Mouse (Mus musculus) heart, postnatal 14 days (tissue): ENCODE measurements at regions not wholly inside any gene's neighbourhood (a gene's known extent, or its start where the extent isn't known, plus 50 kb on each side); places are given as distances from the start of the nearest gene placed in this dataset.

ENCODE experiments used
- DNase-seq, 2 experiments: peaks; one replicate each; pipeline ENCODE4 v3.0.0; 2021 to 2022
- intact Hi-C: fragments of 180-260 bp; cut with DNase I; formaldehyde crosslinking; loops from one replicate; pipeline ENCODE4 v1.15.1; 2025

DNA sequence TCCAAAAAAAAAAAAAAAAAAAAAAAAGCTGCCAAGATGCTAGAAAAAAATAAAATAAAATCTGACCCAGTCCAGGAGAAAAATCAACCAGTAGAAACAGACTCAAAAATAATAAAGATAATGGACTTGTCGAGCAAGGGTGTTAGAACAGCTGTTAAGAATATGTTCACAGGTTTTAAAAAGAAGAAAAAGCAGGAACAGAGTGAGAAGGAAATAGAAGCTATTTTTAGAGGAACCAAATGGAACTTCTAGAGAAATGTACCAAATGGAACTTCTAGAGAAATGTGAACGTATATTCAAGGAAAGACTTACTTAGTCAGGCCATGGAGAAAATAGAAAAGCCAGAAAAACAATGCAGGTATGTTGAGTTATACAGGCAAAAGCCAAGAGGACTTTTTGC is 662.4 kb upstream of the Jmjd1c start:
- no peak for DNase-seq
- intact Hi-C loops = no loop called here

DNA sequence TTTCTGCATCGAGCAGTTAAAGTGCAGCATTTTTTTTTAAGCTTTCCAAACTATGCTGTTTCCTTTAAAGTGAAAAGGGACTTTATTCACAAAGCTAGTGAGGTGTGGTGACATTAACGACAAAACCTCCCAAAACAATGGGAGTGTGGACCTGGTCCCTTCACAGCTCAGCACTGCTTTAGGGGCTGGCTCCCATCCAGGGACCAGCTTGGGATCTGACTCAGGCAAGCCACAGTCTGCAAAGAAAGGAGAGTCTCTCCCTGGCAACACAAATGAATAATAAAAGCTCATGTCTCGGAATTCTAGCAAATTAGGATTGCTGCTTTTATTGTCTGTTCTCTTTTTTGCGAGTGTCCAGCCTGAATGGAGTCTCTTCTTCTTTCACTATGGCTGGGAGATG is 625.2 kb upstream of the Jmjd1c start:
- intact Hi-C loops = no loop called here
- peak in 1 of 2 experiments; percentile 2 for DNase-seq

DNA sequence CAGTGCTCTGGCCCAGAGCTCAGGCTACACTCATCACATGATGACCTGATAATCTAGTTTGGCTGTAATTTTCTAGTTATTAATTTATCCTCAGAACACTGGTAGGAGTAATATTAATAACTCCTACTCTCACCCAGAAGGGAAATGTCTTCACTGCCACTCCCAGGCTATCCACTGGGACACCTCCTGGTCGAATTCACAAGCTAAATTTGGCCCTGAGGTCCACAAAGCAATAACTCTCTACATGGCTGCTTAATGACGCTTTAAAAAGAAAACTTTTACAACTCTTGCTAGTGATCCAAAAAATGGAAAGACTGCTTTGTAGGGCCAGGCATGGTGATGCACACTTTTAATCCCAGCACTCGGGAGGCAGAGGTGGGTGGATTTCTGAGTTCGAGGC is 623.9 kb upstream of the Jmjd1c start:
- no peak for DNase-seq

DNA sequence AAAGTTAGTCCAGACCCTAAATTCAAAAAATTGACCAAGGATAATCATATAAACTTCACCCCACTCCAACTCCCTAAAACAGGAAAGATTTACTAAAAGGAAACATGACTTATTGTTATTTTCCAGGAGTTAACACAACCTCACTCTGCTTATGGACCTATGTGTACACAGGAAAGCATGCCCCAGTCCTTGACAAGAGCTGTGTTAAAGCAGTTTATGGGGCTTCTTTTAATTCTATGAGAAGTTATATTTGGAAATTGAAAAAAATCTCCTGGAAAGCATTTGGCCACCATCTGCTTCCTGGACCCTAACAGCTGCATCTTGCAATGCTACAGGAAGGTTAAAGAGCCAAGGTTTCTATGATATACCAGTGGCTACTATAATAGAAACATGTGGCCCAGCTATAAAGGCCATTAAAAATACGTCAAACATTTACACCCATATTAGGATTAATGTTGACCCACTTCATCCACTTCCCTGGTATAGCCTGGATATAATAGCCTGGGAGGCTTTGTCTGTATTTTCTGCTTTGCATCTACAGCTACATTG is 620.7 kb upstream of the Jmjd1c start:
- DNase-seq = no peak
- intact Hi-C loops = no loop called here

More for the DNA sequence above, 623.9 kb upstream of the Jmjd1c start:
- intact Hi-C loops = no loop called here

DNA sequence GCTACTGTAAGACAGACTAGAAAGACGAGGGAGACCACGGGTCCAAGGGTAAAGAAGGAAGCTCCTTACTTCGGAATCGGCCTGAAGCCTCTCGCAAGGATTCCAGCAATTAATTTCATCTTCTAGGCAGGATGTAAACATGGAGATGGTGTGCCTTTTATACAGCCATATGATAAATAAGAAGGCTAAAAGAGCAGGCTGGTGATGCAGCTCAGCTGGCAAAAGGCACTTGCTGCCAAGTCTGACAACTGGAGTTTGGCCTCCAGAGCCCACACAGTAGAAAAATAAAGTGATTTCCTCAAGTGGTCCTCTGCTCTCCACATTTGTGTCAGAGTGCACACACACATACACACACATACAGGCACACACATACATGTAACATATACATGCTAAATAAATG is 605.1 kb upstream of the Jmjd1c start:
- no peak for DNase-seq
- intact Hi-C loops = no loop called here

DNA sequence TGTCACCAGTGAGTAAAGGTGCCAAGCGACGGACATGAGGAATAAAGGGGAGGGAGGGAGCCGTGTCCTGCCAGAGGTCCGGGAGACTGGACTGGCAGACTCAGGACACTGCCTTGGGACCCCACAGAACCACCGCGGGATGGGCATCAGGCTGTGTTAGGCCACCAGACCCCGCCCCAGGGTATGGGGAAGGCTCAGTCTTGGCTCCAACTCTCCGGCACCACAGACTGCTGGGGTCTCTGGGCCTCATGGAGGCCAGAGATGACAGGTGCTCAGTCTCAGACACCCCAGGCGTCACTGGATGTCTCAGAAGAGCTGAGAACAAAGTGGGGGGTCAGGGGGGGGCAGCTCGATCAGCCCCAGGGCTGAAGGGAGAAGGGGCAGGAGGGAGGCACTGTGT is 604.1 kb upstream of the Jmjd1c start:
- intact Hi-C loops = no loop called here
- no peak for DNase-seq

DNA sequence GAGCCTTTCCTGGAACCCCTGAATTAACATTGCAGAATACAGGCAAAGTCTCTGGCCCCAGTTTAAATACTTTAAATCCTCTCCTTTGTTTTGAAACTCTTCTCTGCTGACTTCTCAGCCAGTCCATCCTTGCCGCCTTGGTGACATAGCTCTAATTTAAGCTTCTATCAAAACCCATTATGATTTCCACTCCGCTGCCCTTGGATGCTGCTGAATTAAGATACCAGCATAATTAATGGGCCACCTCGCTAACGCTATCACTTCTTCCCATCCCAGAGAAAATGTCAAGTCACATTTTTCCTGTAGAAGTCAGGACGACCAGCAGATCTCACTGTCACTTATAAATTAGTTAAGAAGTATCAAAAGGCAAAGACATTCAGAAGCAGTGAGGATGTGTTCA is 556.1 kb upstream of the Jmjd1c start:
- no peak for DNase-seq
- intact Hi-C loops = no loop called here

DNA sequence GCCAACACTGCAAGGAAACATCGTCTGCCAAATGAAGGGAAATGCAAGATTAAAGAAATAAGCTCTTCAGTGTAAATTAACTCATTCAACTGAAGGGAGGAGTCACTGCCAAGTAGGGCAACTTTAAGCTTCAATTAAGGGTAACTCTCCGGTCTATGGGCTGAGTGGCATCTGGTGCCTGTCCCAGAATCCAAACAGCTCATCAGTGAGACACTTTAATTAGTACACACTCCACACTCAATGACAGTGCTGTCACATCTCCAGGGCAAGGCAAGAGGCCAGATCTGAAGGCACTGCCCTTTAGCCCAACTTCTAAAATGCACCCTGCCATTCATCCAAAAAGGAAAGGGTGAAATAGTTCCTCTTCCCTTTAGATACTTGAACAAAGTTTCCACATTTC is 549.3 kb upstream of the Jmjd1c start:
- no peak for DNase-seq
- intact Hi-C loops = no loop called here

DNA sequence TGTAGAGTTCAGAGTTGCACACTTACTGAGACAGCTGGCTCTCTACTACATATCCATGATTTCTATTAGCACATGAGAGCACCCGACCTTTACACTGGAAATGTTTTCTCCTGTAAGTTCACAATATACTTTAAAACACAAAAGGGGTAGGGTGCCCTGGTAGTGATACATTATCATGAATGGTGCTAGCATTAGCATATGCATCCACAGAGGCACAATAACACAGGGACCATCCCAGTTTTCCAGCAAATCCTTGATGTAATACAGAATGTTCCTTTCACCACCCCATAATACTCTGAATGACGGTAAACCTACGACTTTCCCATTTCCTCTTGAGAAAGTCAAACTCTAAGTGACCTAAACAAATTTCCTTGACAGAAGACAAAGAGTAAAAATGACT is 548.3 kb upstream of the Jmjd1c start:
- DNase-seq = no peak
- intact Hi-C loops = no loop called here

DNA sequence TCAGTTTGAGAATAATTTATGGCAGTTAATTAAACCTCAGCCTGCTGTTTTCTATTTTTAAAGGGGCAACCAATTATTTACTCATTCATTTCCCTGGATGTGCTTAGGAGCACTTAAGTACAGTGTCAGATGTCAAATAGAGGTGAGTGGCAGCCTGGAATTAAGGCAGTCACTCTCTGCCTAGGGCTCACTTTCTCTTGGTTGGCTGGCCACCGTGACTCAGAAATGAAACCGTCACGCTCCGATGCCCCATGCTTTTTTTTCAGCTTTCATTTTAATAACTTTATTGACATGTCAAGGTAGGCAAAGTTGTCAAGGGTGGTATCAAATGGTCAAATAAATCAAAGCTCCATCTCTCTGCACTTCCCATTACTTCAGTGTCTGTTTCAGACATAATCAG is 547.9 kb upstream of the Jmjd1c start:
- intact Hi-C loops = no loop called here
- no peak for DNase-seq

DNA sequence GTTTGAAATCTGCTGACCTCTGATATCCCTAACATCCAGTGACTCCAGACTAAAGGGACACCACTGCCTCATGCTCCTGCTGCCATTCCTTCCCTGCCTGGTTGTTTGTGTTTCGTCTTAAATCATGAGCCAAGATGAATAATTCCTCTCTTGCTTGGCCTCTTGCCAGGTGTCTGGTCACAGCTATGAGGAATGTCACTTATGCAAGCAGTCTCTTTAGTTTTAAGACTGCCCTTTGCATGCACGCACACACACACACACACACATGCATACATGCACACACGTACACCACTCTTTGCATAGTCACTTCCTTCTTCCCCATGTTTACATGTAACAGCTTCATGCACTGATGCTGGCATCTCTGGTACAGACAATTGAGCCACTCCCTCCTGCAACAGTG is 543.0 kb upstream of the Jmjd1c start:
- intact Hi-C loops = no loop called here
- DNase-seq = peak in 1 of 2 experiments; percentile 5

DNA sequence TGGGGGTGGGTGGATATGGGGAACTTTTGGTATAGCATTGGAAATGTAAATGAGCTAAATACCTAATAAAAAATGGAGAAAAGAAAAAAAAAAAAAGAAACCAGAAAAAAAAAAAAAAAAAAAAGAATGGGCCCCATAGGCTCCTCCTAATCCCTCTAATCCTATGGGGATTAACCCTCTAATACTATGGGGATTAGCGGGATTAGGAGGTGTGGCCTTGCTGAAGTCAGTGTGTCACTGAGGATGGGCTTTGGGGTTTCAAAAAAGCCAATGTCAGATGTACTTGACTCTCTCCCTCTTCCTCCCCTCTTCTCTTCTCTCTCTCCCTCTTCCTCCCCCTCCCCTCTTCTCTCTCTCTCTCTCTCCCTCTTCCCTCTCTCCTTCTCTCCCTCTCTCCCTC is 541.7 kb upstream of the Jmjd1c start:
- no peak for DNase-seq
- intact Hi-C loops = no loop called here

DNA sequence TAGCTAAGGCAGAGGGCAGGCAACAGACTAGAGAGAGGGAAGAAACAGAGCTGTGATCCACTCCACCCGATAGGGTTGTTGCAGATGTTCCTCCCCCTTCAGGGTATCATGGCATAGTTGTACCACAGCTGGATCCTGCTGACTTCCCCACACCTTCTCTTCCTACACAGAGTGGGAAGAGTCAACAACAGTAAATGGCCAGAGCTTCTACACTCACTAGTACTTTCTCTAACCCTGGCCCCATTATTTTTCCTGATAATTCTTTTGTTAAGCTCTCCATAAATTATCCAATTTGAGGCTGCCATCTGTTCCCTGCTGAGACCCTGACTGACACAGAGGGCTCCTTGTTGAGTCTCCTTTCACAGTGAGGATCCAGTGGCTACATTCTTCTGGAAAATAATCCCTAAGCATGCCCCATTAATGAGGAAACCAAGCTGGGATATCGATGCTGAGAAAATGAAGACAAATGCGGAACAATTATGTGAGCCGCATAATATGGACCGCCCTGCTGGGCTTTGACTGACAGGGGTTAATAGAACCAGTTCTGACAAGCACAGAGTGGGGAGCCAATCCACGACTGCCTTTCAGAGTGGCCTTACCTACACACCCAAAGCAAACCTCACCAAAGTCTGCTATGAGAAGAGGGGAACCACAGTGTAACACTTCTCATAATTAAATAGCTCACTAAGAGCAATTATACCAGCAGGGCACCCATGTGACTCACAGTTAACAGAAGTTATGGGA is 537.7 kb upstream of the Jmjd1c start:
- no peak for DNase-seq
- intact Hi-C loops = no loop called here

DNA sequence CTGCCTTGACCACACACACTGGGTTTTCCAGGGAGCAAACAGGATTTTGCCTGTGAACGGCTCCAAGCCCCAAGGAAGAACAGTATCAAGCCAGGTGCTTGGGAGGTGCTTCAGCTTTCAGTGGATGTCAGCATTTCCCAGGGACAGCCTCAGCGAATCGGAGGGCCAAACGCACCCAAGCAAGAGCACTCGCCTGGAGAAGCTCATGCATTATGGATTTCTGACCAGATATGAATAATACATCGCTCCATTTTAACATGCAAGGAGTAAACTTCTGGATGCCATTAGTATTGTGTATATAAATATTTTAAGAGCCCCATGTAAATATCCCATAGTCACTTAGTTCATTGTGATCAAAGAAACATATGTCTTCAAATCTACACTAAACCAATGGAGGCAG is 530.6 kb upstream of the Jmjd1c start:
- DNase-seq = no peak
- intact Hi-C loops = no loop called here

DNA sequence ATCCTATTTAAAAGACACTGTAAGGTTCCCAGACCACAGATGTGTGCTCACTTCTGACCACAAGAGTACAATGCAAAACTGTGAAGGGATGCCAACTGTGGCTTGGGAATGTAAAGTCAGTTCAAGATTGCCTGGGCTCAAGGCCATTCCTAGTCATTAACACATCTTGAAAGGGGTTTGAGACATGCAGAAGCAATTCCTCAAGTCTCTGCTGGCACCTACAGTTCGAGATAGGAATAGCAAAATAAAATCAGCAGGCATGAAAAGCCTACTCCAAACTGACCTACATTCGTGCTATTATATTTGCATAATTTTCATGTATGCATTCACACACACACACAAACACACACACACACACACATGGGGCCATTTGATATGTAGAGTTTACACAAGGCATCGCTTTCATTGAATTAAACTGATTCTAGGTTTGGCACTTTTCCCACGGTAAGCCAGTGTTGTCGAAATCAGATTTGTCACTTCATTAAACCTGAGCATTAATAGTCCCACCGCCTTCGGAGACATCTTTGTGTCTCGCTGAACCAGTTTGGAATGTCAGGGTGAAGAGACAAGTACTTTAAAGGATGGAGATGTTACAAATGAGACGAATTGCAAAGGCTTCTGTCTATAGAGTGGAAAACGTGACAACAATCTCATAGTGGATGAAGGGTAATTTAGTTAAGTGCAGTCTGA is 520.9 kb upstream of the Jmjd1c start:
- peak in 1 of 2 experiments; percentile 8 for DNase-seq
- intact Hi-C loops = no loop called here

DNA sequence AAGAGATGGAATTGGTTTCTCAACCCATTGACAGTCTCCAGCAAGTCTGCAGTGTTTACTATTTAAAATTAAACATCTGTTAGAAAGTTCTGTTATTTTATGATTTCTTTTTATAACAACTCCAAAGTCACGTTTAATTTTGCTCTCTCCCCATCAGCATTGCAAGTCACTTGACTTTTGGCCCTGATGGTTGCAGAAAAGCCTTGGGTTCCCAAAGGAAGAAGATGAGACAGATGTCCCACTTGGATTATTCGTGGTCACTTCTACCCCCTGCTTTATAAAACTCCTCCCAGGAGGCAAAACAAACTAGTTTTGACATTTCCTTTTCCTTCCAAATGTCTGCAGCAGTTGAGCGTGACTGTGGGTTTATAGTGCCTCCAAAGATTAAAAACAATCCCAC is 502.9 kb upstream of the Jmjd1c start:
- no peak for DNase-seq
- intact Hi-C loops = no loop called here

DNA sequence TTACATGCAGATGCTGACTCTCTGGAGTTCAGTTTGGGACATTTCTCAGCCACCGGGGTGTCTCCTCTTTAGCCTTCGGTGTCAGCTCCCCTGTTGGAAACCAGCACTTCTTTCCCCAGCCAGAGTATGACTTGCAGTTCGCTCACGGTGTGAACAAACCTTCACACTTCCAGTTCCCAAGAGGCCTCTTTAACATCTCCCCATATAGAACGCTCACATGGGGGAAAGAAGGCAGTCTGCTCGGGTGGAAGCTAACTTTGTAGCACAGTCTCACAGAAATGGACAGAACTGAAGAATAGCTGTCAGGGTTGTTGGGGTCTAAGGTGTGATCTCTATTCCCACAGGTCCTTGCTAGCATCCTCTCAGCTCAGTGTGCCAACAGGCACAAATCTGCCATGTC is 502.4 kb upstream of the Jmjd1c start:
- intact Hi-C loops = no loop called here
- no peak for DNase-seq

DNA sequence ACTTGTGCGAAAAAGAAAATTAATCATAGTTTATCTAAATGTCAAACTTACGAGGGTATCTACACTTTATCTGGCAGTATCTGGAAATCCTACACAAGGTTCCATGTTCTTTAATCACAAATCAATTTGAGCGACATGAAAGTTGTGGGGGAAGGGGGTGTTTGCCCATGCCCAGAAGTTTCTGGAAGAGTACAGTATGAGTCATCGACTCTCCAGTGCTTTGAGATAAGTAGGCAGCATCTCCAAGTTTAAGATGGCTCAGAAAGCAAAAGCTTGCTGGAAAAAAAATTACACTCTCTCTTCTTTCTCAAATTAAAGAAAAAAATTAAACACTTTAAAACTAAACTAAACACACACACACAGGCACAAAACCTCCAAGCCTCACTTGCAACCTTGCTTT is 498.0 kb upstream of the Jmjd1c start:
- DNase-seq = no peak
- intact Hi-C loops = no loop called here

DNA sequence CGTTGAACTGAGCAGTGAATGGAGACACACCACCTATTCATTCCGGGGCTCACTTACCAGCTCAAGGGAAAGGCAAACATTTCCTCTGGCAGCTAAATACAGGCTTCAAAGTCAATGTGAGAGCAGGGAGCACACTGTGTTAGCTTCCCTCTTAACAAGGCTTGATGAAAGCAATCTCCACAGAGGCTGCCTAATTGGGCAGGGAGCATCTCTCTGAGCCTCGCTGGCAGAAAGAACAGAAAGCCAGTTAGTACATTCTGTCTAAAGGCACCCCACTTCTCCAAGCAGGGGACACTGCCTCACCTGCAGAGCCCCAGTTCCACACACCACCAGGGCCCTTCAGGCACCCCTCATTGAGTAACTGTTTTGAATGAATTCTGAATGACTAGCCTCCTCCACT is 488.8 kb upstream of the Jmjd1c start:
- intact Hi-C loops = no loop called here
- no peak for DNase-seq

DNA sequence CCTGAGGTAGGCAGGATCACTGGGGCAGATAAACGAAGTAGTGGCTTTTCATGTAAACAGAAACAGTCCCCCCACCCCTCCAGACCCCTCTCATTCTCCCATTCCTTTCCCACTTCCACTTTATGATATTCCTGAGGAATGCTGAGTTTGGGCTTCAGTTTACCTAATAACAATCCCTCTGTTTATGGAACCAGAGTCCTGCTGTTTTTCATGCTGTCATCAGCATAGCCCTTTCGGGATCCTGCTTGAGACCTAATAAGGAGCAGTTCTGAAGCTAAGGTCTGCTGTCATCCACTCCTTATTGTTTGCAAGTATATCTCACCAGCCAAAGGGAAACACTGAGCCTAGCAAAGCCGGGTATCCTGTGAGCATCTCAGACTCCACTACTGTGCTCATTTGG is 479.6 kb upstream of the Jmjd1c start:
- intact Hi-C loops = no loop called here
- DNase-seq = no peak

DNA sequence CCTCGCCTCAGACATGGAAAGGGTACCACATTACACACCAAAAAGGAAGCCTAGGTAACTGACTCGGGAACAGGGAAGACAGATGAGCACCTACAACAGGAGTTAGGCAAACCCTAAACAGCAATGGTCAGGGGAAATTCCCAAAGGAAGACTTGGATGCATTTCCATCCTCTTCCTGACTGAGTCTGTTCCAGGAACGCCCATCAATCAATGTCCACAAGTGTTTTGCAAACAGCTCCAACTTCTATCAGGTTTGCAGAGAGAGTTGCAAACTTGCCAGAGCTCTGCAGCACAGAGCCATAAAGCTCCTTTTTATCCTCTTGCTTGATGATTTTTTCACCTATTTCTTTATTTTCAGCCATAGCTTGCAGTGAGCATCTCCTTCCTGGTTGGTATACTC is 464.9 kb upstream of the Jmjd1c start:
- DNase-seq = no peak

More for the DNA sequence above, 464.9 kb upstream of the Jmjd1c start:
- intact Hi-C loops = no loop called here
